17 mouse cellular contexts compared by ENCODE assay signal in the genomic region with DNA sequence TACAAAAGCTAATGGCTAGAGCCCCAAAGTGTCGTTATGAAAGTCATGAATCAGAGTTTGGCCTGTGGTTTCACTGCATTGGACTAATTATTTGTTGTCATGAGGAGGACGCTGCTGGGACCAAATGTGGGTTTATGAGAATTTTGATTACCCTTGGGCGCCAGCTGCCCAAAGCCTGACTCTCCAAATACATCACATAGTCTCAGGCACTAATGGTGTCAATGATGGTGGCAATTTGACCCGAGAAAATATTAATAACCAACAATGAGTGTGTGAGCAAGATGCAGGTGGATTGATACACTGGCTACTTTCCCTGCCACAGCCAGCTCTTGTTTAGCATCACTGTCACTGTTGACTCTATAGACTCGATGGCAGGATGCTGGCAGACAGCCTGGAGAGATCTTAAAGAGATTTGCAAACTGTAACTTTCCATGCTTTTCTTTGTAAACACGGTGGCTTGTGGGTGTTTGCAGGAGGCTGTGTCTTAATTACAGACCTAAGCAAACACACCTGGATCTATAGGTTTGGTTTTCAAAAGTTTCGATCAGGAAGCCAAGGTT.
"Had no signal": no experiment of that assay in that cellular context is flagged by ENCODE, and none has a peak within 500 bp of the region (broad histone marks: within the 10 kb centered on the region; RNA-seq: fewer than 3 reads in every experiment).

No protein-coding gene starts in this region.

- H3K9ac ChIP-seq: liver, embryonic 15.5 days; liver, postnatal 0 days; midbrain, embryonic 13.5 days; midbrain, embryonic 15.5 days; neural tube, embryonic 13.5 days; stomach, embryonic 15.5 days had no signal

- H3K9me3 ChIP-seq: liver, embryonic 15.5 days; midbrain, embryonic 13.5 days; midbrain, embryonic 15.5 days; neural tube, embryonic 13.5 days; stomach, embryonic 15.5 days had no signal

- H3K27ac ChIP-seq: liver, embryonic 15.5 days; macrophage; midbrain, embryonic 13.5 days; midbrain, embryonic 15.5 days; neural tube, embryonic 13.5 days; stomach, embryonic 15.5 days; stomach, postnatal 0 days had no signal

- H3K4me2 ChIP-seq: liver, embryonic 15.5 days; midbrain, embryonic 11.5 days; midbrain, embryonic 13.5 days; midbrain, embryonic 15.5 days; neural tube, embryonic 13.5 days; stomach, embryonic 15.5 days had no signal

- H3K36me3 ChIP-seq: liver, embryonic 15.5 days; midbrain, embryonic 13.5 days; midbrain, embryonic 15.5 days; neural tube, embryonic 13.5 days; stomach, embryonic 15.5 days had no signal

- H3K4me3 ChIP-seq: liver, embryonic 15.5 days; megakaryocyte, embryonic 14.5 days; midbrain, embryonic 13.5 days; midbrain, embryonic 15.5 days; neural tube, embryonic 13.5 days; stomach, embryonic 15.5 days had no signal

- H3K4me1 ChIP-seq: liver, embryonic 15.5 days; megakaryocyte, embryonic 14.5 days; midbrain, embryonic 13.5 days; midbrain, embryonic 15.5 days; stomach, embryonic 15.5 days had no signal

- DNase-seq: liver, postnatal 0 days; lung, adult 2 months; lung, postnatal 10 days; lung, postnatal 36 days; right cerebral cortex, postnatal 14 days; thymus, adult 2 months; thymus, postnatal 25 days; thymus, postnatal 4 days had no signal

- H3K27me3 ChIP-seq: liver, embryonic 15.5 days; midbrain, embryonic 13.5 days; midbrain, embryonic 15.5 days; neural tube, embryonic 13.5 days; stomach, embryonic 15.5 days had no signal

- ATAC-seq: liver, postnatal 0 days; midbrain, embryonic 13.5 days; midbrain, embryonic 15.5 days had no signal
